Mouse (Mus musculus): Measurements from ENCODE around the gene Mdm1.
"Not testable (repeated sequence)": the region's sequence is repeated elsewhere in the genome, so short reads cannot be mapped to it uniquely, and the experiment has no call there.

Mdm1 gene

GRCm38 (mm10) chr10:118215719-118216393 is 74.2 kb downstream of the Mdm1 start:
- DNase-seq (ENCODE audit: low spot score), result not testable (repeated sequence)
